Mouse (Mus musculus) retina, postnatal 1 day (tissue): Measurements from ENCODE around the gene Sctr.
A peak's percentile ranks its signal among the peaks of the same experiment; 100 is the strongest.

ENCODE experiments used
- DNase-seq: peaks from one replicate; pipeline ENCODE4 v3.0.0-alpha.2; 2012

Sctr gene

DNA sequence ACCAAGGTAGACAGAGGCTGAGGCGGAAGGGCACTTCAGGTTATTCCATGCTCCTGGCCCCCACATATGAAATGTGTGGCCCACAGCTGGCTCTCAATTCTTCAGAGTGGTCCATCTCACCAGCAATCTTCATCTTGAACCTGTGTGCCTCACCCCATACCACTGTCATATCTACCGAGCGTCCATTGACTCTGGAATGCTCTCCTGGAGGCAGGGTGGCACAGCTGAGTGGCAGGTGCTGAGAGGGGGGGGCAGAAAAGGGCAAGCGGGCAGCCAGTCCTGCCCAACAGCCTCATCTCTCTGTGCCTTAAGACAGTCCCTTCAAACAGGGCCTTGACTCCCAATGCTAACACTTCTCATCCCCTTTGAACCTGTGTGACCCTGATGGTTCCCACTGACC lies 64.4 kb downstream of the Sctr start:
- no peak for DNase-seq

DNA sequence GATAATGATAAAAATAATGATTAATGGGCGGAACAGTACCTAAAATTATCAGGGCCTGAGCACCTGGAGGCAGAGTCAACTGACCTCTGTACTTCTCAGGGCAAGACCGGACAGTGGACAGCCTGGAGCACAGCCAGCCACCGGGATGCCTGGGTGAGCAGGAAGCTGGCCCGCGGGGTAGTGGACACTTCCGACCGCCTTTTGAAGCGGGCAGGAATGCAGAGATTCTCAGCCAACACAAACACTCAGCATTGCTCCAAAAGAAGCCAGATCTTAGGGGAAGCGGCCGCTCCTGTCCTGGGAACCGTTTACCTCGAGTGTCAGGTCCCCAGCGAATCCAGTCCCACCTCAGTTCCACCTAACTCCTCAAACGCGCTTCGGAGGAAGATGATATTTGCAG lies 66.2 kb downstream of the Sctr start:
- peak; percentile 25 for DNase-seq

DNA sequence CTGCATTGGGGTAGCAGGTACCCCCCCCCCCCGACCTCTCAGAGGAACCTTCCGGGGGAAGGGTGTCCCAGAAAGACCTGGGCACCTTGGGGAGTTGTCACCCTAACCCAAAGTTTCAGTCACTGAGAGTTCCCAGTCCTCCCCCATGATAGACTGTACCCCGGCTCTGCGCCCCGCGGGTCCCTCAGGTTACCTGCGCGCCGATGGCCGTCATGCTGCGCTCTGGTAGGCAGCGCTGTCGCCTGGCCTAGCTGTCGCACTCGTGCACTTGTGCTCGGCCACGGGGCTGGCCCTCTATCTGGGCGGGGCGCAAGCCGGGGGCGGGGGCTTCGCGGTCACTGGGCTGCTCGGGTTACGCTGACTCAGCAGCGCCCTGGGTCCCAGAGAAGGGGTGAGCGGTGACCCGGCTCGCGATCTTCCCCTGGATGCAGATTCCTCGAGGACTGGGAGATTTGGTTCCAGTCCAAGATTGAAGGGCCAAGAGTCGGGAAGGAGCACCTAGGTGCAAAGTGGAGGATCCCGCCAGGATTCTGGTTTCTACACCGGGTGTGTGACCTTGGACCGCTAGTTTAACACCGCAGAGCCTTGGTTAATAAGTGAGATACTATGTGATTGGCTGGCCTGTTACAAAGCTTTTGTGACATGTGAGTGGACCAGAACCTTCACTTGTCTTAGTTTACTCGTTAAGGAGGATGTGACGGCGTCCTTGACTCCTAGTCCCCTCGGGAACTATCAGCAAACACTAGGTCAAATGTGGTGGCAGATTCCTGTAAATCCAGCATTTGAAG lies 67.0 kb downstream of the Sctr start, which contains the start of gene Tmem37:
TSS of gene Tmem37 (minus strand) at position 556 of the 788 bp plus-strand sequence.
- peak; percentile 86 for DNase-seq

DNA sequence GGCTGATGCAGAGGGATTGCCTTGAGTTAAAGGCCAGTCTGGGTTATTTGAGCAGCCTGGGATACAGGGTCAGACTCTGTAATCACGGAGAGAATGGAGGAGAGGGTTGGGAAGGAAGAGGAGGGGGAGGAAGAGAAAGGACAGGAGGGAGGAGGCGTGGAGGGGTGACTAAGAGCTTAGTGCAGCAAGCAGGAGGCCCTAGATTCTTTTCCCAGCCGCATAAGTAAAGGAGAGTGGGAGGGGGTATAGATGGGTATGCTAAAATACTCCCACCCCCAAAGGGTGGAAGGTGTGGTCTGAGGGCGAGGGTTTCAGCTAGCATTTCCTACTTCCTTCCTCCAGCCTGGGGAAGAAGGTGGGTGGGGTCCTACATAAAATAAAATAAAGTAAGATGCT lies 67.6 kb downstream of the Sctr start:
- peak; percentile 25 for DNase-seq

DNA sequence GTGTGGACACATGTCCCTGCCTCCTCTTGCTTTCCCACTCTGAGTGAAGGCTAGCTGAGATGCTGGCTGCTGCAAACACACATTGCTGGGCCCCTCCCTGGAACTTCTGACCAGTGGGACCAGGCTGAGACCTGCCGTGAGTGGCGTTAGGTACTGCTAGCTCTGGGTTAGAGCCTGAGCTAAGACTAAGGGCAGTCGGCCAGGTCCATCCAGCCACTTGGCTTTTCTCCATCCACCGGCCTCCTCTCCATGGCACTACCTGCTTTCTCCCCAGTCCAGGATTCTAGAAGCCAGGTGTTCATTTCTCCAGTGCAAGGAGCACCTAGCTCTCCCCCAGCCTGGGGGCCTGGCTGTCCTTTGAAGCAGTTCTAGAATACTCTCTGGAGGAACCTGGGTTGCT lies 68.2 kb downstream of the Sctr start:
- no peak for DNase-seq

DNA sequence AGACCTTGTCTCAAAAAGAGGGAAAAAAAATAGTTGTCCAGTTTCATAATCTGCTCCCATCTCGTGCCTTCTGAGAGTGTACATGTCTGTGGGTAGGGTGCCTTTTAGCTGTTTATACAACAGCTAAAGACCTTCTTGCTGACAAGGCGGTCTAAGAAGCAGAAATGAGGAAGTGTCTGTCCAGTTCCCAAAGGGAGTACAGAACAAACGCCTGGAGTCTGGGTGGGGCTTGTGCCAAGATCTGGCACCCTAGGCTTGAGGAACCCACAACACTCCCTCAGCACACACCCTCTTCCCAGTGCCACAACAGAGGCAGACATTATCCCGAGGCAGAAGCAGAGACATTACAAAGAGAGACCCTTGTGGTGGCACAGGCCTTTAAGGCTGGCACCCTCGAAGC lies 68.8 kb downstream of the Sctr start:
- DNase-seq = no peak

DNA sequence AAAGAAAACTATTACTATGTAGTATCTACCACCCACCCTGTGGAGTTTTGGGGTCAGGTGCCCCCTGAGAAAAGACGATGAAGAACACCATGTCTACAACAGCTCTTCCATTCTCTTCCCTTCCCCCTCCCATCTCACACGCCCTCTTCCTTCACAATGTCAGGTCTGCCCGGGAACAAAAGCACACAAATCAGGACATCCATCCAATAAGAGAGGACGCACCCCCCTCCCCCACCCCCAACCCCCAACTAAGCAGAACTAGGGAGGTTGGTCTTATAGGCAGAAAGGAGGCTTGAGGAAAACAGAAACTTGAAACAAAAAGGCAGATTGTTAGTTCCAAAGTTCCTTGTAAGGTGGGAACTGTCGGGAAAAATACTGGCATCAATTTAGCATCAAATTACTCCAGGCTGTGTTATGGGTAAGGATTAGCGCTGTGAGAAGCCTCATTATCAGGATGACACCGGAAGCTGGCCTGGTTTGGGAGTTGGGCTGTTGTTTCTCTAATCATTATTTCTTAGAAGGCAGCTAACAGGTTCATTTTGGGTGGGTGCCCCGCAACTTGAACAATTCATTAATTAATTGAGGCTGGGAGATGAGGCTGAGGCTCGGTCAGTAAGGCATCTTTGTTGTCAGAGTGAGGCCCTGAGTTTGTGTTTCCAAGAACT lies 71.2 kb downstream of the Sctr start:
- DNase-seq = peak; percentile 66

DNA sequence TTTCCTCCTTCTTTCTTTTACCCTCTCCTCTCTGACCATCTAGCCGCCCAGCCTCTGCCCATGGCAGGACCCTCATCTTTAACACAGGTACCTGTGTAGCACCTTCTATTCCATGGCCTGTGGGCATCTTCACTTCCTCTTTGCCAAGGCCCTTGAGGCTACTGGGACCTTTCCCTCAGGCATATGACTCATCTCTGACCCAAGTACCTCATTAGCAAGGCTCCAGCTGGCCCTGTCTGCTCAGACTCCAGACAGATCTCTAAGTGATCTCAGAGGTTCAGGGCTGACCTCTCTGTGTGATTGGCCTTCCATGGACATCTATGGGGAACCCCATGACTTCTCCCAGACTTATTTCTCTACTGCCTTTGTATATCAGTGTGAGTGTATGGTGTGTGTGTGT lies 73.9 kb downstream of the Sctr start:
- no peak for DNase-seq

DNA sequence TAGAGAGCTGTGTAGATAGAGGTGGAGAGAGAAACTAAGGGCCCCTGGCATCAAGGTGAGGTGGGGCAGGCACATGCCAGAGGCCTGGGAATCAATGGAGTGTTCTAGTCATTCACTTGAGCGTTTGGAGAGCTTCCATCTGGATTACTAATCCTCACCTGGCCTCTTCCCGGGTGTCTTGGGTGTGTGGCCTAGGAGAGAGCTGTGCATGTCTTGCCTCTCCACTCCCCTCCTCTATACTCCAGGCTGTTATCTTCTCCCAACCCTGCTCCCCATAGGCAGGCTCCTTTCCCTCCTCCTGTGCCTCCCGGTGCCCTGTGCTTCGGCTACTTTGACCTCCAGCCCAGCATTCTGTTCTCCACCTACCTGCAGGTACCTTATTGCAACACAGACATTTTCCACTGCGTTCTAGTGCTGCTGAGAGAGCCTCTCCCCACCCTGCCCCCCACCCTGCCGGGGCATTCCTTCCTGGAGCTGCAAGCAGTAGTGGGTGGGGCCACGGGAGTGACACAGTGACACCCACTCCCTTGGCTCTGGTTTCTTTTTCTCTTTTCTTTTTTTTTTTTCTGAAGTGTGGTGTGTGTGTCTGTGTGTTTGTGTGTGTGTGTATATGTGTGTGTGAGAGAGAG lies 76.4 kb downstream of the Sctr start:
- DNase-seq = no peak

DNA sequence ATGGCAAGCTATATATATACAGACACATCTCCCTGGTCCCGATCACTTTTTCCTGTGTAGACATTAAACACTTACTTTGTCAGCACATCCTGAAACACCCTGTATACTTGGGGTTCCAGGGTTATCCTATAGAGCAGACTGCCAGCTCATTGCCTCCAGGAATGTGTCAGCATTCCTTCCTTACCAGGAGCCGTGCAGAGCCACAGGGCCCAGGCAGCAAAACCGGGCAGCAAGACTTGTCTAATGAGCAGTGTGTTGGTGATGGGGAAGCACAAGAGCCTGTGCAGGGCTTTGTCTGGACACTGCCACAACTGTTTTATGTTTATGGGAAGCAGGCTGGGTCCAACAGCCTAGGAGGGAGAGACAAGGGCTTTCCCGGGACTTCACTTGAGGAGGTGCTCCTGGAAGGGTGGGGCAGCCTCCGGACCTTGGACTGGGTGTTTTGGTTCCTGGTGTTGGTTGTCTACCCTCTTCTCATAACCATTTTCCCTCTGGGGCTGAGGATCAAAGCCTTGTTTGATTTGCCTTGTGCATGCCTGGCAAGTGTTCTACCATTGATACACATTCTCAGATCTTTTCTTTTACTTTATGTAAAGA lies 77.3 kb downstream of the Sctr start:
- DNase-seq = no peak

DNA sequence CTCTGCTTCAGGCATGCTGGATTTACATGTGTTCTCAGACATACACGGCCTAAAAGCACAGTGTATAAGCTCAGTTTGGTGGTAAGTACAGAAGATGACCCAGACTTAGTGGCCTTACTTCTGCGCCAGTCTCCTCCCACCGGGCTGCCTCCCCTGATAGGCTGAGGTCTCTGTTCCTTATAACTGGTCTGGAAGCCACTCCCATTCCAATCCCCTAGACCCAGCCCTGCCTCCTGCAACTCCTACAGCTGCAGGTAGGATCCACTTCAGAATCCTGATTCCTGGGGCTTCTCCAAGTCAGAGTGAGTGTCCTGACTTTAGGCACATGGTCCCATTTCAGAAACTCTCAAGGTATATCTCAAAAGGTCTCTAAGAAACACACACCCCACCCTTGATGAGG lies 79.0 kb downstream of the Sctr start:
- DNase-seq = no peak

DNA sequence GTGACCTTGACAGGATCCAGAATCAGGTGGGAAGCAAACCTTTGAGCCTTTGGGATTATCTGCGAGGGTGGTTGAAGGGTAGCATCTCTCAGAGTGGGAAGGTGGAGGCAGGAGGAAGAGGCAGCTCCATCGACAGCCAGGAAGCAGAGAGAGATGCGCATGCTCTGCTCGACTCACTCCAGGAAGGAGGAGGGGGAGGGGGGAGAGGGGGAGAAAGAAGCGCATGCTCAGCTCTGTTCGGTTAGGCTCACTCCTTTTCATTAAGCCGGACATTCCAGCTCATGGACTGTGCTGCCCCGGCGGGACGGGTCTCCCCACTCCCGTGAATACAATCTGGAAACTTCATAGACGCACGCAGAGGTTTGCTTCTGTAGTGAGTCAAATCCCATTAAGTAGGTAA lies 80.0 kb downstream of the Sctr start:
- DNase-seq = no peak

DNA sequence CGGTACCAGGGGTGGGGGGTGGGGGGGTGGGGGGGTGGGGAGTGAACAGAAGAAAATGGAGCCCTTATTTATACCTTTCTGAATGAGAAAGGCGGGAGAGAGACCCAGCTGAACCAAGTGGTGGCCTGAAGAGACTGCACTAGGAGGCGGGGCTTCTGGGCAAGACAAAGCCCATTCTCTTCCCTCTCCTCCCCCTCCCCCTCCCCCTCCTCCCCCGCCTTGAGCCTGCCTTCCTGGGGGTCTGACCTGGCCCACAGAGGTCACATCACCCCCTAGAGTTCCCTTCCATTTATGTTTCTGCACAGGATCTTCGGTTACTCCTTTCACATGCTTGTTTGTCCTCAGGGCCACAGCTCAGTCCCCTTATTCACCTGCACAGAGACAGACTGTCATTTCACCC lies 82.5 kb downstream of the Sctr start:
- DNase-seq = peak; percentile 58

DNA sequence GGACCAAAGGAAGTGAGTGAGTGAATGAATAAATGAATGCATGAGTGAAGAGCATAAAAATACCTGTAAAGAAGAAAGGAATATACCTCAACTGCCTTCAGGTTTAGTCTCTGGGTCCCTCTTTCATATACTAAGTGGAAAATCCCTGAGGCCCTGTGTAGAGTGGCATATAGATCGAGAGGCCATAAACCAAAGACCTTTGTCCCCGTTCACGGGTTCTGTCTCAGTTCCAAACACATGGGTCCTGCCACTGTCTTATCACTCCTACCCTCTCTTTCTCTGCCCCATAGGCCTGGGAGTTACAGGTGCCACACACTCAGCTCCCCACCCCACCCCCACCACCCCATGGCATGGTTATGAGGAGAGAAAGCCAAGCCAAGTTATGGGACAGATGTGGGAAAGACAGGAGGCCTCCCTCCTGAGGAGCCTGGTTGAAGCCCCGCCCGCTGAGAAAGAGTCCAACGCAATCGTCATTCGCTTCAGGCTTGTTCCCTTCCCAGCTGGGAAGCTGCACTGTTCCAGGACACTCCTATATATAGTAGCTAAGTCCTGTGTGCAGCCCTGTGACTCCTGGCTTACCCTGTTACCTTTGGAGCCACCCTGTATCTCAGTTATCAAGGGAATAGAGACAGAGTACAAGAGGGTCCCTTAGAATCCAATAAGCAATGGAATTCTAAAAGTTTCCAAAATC lies 84.3 kb downstream of the Sctr start:
- no peak for DNase-seq

DNA sequence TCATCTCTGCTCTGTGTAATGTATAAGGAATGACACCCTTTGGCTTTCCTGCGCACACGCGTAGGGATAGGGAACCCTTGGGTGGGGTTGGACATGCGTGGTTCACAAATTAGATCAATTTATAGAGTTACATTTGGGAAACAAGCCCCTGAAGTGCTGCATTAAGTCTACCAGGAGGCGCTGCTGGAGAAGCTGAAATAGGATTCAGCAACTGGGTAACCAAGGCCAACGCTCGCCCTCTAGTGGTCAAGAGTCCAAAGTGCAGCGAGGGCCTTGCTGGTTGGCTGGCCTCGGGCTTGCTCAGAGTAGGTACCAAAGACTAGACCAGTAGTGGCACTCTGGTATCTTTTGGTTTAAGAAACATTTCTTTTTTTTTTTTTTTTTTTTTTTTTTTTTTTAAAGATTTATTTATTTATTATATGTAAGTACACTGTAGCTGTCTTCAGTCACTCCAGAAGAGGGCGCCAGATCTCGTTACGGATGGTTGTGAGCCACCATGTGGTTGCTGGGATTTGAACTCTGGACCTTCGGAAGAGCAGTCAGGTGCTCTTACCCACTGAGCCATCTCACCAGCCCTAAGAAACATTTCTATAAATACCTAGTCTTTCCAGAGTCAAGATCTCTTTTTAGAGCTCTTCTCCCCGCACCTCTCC lies 86.9 kb downstream of the Sctr start:
- peak; percentile 83 for DNase-seq

DNA sequence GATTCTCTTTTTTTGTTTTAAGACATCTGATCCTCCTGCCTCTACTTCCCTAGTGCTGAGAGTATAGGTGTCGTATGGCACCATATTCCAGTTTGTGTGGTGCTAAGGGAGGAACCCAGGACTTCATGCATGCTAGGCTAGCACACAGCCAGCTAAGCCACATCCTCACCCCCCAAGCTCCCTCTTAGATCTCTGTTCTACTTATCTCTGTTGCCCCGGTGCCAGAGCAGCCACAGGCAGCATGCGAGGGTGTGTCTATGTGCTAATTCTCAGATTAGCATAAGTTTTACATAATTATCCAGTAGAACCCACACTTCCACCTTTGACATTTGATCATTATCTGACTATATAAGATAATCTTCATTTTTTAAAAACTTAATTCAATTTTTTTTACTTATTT lies 88.2 kb downstream of the Sctr start:
- DNase-seq = no peak

DNA sequence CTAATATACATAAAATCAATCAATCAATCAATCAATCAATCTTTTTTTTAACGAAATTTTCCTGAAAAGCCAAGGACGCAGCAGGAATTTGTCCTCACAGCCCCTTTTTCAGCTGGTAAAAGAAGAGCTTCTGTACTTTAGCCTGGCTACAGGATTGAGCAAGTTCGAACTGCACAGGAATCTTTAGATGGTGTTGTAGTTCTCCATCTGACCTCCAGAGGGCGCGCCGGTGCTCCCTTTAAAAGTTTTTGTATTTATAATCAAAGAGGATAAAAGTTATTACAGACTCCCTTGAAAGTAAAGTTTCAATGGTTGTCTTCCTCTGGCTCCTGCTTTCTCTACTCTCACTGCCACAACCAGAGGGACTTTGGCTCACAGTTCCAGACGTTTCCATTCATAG lies 91.6 kb downstream of the Sctr start:
- DNase-seq = peak; percentile 59

DNA sequence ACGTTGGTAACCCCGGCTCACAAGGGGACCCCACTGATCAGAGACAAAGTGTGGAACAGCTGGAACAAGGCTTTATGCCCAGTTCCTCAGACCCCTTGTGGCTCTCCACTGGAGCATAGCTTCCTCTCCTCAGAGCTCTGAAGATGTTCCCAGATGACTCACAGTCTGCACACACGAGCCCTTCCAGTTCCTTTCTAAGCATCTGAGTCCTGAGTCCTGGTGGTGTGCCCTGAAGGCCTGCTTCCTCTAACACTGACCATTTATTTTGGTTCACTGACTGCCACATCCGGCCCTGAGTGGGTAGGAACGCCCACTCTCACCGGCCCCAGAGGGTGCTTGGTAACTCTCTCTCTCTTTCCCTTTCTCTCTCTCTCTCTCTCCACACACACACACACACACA lies 92.8 kb downstream of the Sctr start:
- no peak for DNase-seq

DNA sequence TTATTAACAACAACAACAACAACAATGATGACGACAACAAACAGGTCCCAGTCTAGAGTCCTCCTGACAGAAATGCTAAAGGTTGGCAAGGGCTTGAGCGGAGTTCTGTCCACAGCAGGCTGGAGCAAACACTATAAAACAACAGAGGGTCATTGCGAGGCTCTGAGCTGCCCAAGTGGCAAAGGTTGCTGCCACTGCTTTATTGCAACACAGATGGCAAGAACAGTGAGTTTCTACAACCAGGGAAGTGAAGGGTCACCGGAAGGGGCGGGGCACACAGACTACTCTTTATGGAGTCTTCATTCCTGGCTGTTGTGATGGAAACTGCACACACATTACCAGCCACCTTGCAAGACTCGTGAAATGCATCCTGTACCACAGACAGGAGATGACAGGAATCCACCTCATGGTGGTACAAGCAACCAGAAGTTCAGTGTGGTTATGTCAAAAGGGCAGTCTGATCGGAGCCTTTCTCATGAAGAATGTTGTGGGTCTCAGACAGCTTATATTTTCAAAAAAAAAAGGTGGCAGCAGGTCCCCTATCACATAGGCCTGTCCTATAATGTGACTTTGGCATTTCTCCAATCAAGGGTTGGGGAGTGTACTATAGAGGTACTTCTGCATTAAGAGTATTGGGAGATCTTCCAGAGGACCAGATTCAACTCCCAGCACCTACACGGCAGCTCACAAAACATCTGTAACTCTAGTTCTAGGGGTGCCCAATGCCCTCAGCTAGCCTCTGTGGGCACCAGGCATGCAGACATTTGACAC lies 93.9 kb downstream of the Sctr start:
- DNase-seq = no peak

DNA sequence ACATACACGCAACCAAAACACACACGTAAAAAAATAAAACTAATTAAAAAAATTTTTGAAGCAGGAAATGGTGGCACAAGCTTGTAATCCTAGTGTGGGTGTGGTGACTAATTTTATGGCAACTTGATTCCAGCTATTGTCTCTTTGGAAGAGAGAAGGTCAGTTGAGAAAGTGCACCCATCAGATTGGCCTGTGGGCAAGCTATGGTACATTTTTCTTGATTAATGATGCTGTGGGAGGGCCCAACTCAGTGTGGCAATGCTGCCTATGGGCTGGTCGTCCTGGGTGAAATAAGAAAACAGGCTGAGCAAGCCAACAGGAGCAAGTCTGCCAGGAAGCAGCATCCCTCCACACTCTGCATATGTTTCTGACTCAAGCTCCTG lies 94.5 kb downstream of the Sctr start:
- no peak for DNase-seq

DNA sequence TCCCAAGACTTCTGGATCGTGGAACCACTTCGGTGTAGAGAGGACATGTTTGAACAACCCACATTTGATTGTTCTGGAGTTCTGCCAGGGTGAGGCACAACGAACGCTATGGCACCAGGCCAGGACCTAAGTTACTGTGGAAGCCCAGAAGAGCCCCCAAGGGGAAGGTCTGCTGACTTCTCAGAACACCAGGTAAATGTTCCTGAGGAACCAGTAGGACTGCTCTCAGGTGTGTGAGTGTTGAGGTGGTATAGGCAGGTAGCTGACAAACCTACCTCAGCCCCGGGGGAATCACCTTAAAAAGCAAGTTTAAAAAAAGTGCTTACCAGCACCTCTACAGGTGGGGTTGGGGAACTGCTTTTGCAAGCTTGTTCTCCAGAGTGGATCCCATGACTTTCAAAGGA lies 98.9 kb downstream of the Sctr start:
- DNase-seq = no peak
